Mouse (Mus musculus): ENCODE measurements around the gene Prtn3.

- TF ChIP-seq CTCF (IDR thresholded peaks at IDR 0.05; ENCODE audit: borderline replicate concordance, extremely low read depth, insufficient read depth, insufficient read length): no peak
- TF ChIP-seq POLR2A (IDR thresholded peaks at IDR 0.05; ENCODE audit: borderline replicate concordance, extremely low read depth, insufficient read depth, insufficient read length, poor library complexity, severe bottlenecking): no peak
Observed at GRCm38 (mm10) chr10:79857452-79857811, 16.8 kb upstream of the Prtn3 start.

Measured in brain, embryonic 14.5 days (tissue).